ENCODE assay signal across 12 mouse cellular contexts in genomic region chr1:158910661-158911060, GRCm38 (mm10).
"Had no signal": no experiment of that assay in that cellular context is flagged by ENCODE, and none has a peak within 500 bp of the region (broad histone marks: within the 10 kb centered on the region; RNA-seq: fewer than 3 reads in every experiment).

No protein-coding gene starts in this region.

- ATAC-seq: intestine, postnatal 0 days had no signal

- DNase-seq: kidney, adult 2 months; kidney, postnatal 25 days; liver, embryonic 13.5 days; lung, adult 2 months; lung, postnatal 14 days; lung, postnatal 4 days; midbrain, embryonic 14.5 days; right cerebral cortex, postnatal 25 days; spleen, adult 18-20 months; thymus, adult 18-20 months; thymus, postnatal 36 days had no signal
